Mouse (Mus musculus): ENCODE measurements around the gene Clcf1. TPM values are rescaled to one million over a fixed set of nuclear protein-coding genes. Genes with fewer than 3 reads are reported as not detected.

Gene Clcf1
- polyA plus RNA-seq, 1 experiment from 2014 or later = 2.4 TPM

DNA sequence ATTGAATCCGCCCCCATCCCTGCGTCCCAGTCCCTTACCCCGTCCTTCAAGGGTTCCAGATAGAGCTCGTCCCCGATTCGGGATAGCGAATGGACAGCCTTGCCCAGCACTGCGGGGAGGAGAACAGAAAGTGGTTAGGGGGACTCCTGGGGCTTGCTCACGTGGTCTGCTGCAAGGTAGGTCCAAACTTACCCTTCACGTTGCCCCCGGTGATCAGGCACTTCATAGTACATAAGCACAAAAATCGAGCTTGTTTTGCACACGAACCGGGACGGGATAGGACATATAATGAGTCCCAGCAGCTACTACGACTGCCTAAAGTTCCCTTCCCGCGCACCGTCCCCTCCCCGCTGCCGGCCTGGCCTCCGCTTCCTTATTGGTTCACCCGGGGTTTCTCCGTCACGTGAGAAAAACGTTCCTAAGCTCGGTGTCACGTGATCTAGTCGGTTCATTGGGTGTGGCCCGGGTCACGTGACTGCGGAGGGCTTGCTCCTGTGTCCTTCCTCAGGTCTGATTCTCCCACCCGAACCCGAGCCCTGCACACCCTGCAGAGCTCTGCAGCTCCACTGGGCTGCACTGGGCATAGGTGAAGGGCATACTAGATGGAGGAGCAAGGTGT, 12.6 kb upstream of the Clcf1 start, which contains the start of gene Rad9a:
Rad9a (minus strand) TSS at position 372 of the 619 bp plus-strand sequence.
- under 1% methylated on average over 34 of the region's 34 CpGs for WGBS
- DNase-seq (ENCODE audit: low spot score) (peak; percentile 95), ATAC-seq (replicated peaks; ENCODE audit: low FRiP score) (peak; percentile 87)
- Histone ChIP-seq H3K36me3 (ENCODE audit: control insufficient read depth, insufficient read depth, low read length) (peaks cover 15% of the 10 kb centered on the region), H3K4me2 (peak within 1 kb of the TSS; percentile 94), H3K27ac (ENCODE audit: low read depth, low read length) (peak within 1 kb of the TSS; percentile 84), H3K4me3 (ENCODE audit: low read depth, low read length) (peak within 1 kb of the TSS; percentile 84), H3K9me3 (ENCODE audit: control insufficient read depth, low read length) (no peaks in the 10 kb centered on the region), H3K9ac (ENCODE audit: low read depth, low read length) (peak within 1 kb of the TSS; percentile 93), H3K27me3 (replicated peaks; ENCODE audit: control insufficient read depth, insufficient read depth, low read length) (peaks cover 5% of the 10 kb centered on the region; the same call in 1 of the 2 replicates), H3K4me1 (replicated peaks; ENCODE audit: control insufficient read depth, insufficient read depth, low read length) (peaks cover 19% of the 10 kb centered on the region)

- peak overlapping the region; percentile 80 for H3K9ac ChIP-seq (ENCODE audit: low read depth, low read length)
- peaks cover 6% of the 10 kb centered on the region; the same call in 1 of the 2 replicates for H3K27me3 ChIP-seq (replicated peaks; ENCODE audit: control insufficient read depth, insufficient read depth, low read length)
- WGBS = 34% methylated on average over 7 of the region's 7 CpGs
- peak overlapping the region; percentile 84 for H3K4me3 ChIP-seq (ENCODE audit: low read depth, low read length)
- ATAC-seq (replicated peaks; ENCODE audit: low FRiP score) (no peak), DNase-seq (ENCODE audit: low spot score) (no peak)
- H3K4me1 ChIP-seq (replicated peaks; ENCODE audit: control insufficient read depth, insufficient read depth, low read length) = peaks cover 19% of the 10 kb centered on the region
- peaks cover 7% of the 10 kb centered on the region; the same call in 1 of the 2 replicates for H3K36me3 ChIP-seq (ENCODE audit: control insufficient read depth, insufficient read depth, low read length)
- H3K27ac ChIP-seq (ENCODE audit: low read depth, low read length) = peak overlapping the region; percentile 84; the same call in 1 of the 2 replicates
- H3K4me2 ChIP-seq = peak overlapping the region; percentile 94
- no peaks in the 10 kb centered on the region for H3K9me3 ChIP-seq (ENCODE audit: control insufficient read depth, low read length)
Measured at GRCm38 (mm10) chr19:4202149-4202548, 11.9 kb upstream of the Clcf1 start.

DNA sequence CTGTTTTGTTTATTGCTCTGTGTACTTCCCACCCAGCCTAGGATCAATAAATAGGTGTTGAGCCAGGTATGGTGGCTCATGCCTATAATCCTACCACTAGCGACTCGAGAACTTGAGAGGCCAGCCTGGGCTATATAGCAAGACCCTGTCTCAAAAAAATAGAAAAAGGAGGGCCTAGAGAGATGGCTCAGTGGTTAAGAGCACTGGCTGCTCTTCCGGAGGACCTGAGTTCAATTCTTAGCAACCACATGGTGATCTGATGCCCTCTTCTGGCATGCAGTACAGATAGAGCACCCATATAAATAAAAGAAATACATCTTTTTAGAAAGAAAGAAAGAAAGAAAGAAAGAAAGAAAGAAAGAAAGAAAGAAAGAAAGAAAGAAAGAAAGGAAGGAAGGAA, 10.9 kb upstream of the Clcf1 start:
- H3K9me3 ChIP-seq (ENCODE audit: control insufficient read depth, low read length) = no peaks in the 10 kb centered on the region
- H3K27me3 ChIP-seq (replicated peaks; ENCODE audit: control insufficient read depth, insufficient read depth, low read length) = peaks cover 6% of the 10 kb centered on the region; the same call in 1 of the 2 replicates
- no peak for DNase-seq (ENCODE audit: low spot score)
- H3K4me3 ChIP-seq (ENCODE audit: low read depth, low read length) = no peak overlapping the region
- H3K9ac ChIP-seq (ENCODE audit: low read depth, low read length) = no peak overlapping the region
- peaks cover 19% of the 10 kb centered on the region for H3K4me1 ChIP-seq (replicated peaks; ENCODE audit: control insufficient read depth, insufficient read depth, low read length)
- 51% methylated on average over 3 of the region's 3 CpGs for WGBS
- no peak overlapping the region for H3K4me2 ChIP-seq
- H3K27ac ChIP-seq (ENCODE audit: low read depth, low read length) = peak overlapping the region; percentile 28; the same call in 1 of the 2 replicates
- H3K36me3 ChIP-seq (ENCODE audit: control insufficient read depth, insufficient read depth, low read length) = peaks cover 6% of the 10 kb centered on the region; the same call in 1 of the 2 replicates
- ATAC-seq (replicated peaks; ENCODE audit: low FRiP score) = no peak

DNA sequence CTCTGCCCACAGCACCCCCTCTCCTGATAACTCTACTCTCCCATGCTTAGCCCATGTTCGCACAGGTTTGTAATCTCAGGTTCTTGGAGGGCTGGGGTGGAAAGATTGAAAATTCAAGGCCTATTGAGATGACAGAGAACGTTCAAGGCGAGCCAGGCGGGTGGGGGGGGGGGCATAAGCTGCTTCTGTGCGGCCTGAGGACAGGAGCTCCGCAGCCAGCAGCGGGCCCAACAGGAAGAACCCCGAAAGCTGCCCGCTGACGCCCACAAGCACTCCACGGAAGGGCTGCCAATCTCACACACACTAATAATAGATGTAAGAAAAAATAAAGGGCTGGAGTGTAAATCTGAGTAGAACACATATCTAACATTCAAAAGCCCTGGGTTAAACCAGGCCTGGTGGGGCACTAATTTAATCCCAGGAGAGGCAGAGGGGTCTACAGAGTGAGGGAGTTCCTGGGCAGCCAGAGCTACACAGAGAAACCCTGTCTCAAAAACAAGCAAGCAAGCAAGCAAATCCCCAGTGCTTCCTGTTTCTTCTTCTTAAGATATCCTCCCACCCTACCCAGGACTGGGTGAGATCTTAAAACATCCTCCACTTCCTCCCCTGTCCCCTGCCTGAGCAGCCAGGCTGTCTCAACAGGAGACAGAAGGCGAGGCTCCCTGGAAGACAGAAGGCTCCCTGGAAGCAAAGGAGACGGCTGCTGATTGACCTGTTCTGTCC, 10.3 kb upstream of the Clcf1 start:
- Histone ChIP-seq H3K9me3 (ENCODE audit: control insufficient read depth, low read length) (no peaks in the 10 kb centered on the region), H3K4me1 (replicated peaks; ENCODE audit: control insufficient read depth, insufficient read depth, low read length) (peaks cover 19% of the 10 kb centered on the region), H3K9ac (ENCODE audit: low read depth, low read length) (no peak overlapping the region), H3K27me3 (replicated peaks; ENCODE audit: control insufficient read depth, insufficient read depth, low read length) (peaks cover 6% of the 10 kb centered on the region; the same call in 1 of the 2 replicates), H3K4me2 (no peak overlapping the region), H3K36me3 (ENCODE audit: control insufficient read depth, insufficient read depth, low read length) (peaks cover 5% of the 10 kb centered on the region; the same call in 1 of the 2 replicates), H3K27ac (ENCODE audit: low read depth, low read length) (0 out of 2 replicates have a peak overlapping the region, but pooled peaks have one; percentile 13), H3K4me3 (ENCODE audit: low read depth, low read length) (no peak overlapping the region)
- no peak for DNase-seq (ENCODE audit: low spot score)
- 51% methylated on average over 13 of the region's 13 CpGs for WGBS
- no peak for ATAC-seq (replicated peaks; ENCODE audit: low FRiP score)

- no peak for DNase-seq (ENCODE audit: low spot score)
- H3K4me1 ChIP-seq (replicated peaks; ENCODE audit: control insufficient read depth, insufficient read depth, low read length) = peaks cover 19% of the 10 kb centered on the region
- WGBS = 59% methylated on average over 3 of the region's 4 CpGs
- H3K4me3 ChIP-seq (ENCODE audit: low read depth, low read length) = no peak overlapping the region
- H3K4me2 ChIP-seq = no peak overlapping the region
- no peak for ATAC-seq (replicated peaks; ENCODE audit: low FRiP score)
- no peaks in the 10 kb centered on the region; the same call in 1 of the 2 replicates for H3K36me3 ChIP-seq (ENCODE audit: control insufficient read depth, insufficient read depth, low read length)
- H3K27me3 ChIP-seq (replicated peaks; ENCODE audit: control insufficient read depth, insufficient read depth, low read length) = peaks cover 14% of the 10 kb centered on the region
- no peaks in the 10 kb centered on the region for H3K9me3 ChIP-seq (ENCODE audit: control insufficient read depth, low read length)
- H3K9ac ChIP-seq (ENCODE audit: low read depth, low read length) = no peak overlapping the region
- H3K27ac ChIP-seq (ENCODE audit: low read depth, low read length) = no peak overlapping the region
Measured at GRCm38 (mm10) chr19:4204889-4205288, 9.1 kb upstream of the Clcf1 start.

GRCm38 (mm10) chr19:4206971-4207370, 7.1 kb upstream of the Clcf1 start:
- Histone ChIP-seq H3K4me1 (replicated peaks; ENCODE audit: control insufficient read depth, insufficient read depth, low read length) (peaks cover 9% of the 10 kb centered on the region), H3K9ac (ENCODE audit: low read depth, low read length) (no peak overlapping the region), H3K27me3 (replicated peaks; ENCODE audit: control insufficient read depth, insufficient read depth, low read length) (peaks cover 32% of the 10 kb centered on the region), H3K27ac (ENCODE audit: low read depth, low read length) (no peak overlapping the region), H3K4me2 (no peak overlapping the region), H3K9me3 (ENCODE audit: control insufficient read depth, low read length) (no peaks in the 10 kb centered on the region), H3K36me3 (ENCODE audit: control insufficient read depth, insufficient read depth, low read length) (no peaks in the 10 kb centered on the region), H3K4me3 (ENCODE audit: low read depth, low read length) (no peak overlapping the region)
- no peak for DNase-seq (ENCODE audit: low spot score)
- peak; percentile 60; the same call in 1 of the 2 replicates for ATAC-seq (replicated peaks; ENCODE audit: low FRiP score)
- 0% methylated on average over 2 of the region's 2 CpGs for WGBS

GRCm38 (mm10) chr19:4208563-4208962, 5.5 kb upstream of the Clcf1 start:
- no peak overlapping the region for H3K27ac ChIP-seq (ENCODE audit: low read depth, low read length)
- no peaks in the 10 kb centered on the region for H3K9me3 ChIP-seq (ENCODE audit: control insufficient read depth, low read length)
- no peak overlapping the region for H3K4me2 ChIP-seq
- no peak overlapping the region for H3K9ac ChIP-seq (ENCODE audit: low read depth, low read length)
- ATAC-seq (replicated peaks; ENCODE audit: low FRiP score) (no peak), DNase-seq (ENCODE audit: low spot score) (no peak)
- no peak overlapping the region for H3K4me3 ChIP-seq (ENCODE audit: low read depth, low read length)
- no peaks in the 10 kb centered on the region for H3K36me3 ChIP-seq (ENCODE audit: control insufficient read depth, insufficient read depth, low read length)
- WGBS = 58% methylated on average over 5 of the region's 5 CpGs
- H3K27me3 ChIP-seq (replicated peaks; ENCODE audit: control insufficient read depth, insufficient read depth, low read length) = peaks cover 48% of the 10 kb centered on the region
- peaks cover 5% of the 10 kb centered on the region for H3K4me1 ChIP-seq (replicated peaks; ENCODE audit: control insufficient read depth, insufficient read depth, low read length)

DNA sequence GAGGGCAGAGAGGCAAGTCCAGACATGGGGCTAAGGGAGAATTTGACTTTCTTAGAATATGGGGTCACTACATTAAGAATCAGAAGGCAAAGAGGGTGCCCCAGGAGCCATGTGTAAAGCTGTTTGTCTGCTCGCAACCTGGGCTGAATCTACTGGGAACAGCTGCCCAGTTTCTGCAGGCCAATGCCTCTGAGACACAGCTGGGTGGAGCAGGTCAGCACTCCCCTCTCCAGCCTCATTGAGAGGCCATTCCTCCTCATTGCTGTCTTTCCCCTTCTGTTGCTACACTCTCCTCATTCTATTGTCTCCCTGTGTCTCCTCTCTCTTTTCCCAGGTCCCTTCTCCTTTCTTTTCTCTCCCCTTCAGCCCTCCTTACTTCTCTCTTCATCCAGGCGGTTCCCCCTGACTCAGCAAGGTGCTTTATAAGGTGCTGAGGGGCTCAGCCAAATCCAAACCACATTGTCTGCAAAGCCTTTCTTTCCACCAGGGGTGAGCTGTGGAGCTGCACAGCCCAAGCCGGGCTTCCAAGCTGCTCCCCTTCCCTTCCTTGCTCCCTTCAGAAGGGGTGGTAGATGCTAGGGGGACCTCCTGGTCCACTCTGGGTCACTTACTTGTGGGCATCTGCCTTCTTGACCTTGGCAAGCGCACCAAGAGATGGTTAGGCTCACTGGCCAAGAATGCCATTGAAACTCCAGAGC, 2.0 kb upstream of the Clcf1 start:
- WGBS = 40% methylated on average over 4 of the region's 4 CpGs
- no peak for DNase-seq (ENCODE audit: low spot score)
- no peak for ATAC-seq (replicated peaks; ENCODE audit: low FRiP score)
- no peak overlapping the region for H3K4me2 ChIP-seq
- no peaks in the 10 kb centered on the region for H3K36me3 ChIP-seq (ENCODE audit: control insufficient read depth, insufficient read depth, low read length)
- no peaks in the 10 kb centered on the region for H3K9me3 ChIP-seq (ENCODE audit: control insufficient read depth, low read length)
- peaks cover 29% of the 10 kb centered on the region for H3K4me1 ChIP-seq (replicated peaks; ENCODE audit: control insufficient read depth, insufficient read depth, low read length)
- H3K4me3 ChIP-seq (ENCODE audit: low read depth, low read length) = no peak overlapping the region
- peaks cover 77% of the 10 kb centered on the region for H3K27me3 ChIP-seq (replicated peaks; ENCODE audit: control insufficient read depth, insufficient read depth, low read length)
- H3K27ac ChIP-seq (ENCODE audit: low read depth, low read length) = no peak overlapping the region
- H3K9ac ChIP-seq (ENCODE audit: low read depth, low read length) = no peak overlapping the region
